Mouse (Mus musculus) kidney, embryonic 16.5 days (tissue): ENCODE measurements around the gene Csrnp1. TPM values are rescaled to one million over a fixed set of nuclear protein-coding genes. Genes with fewer than 3 reads are reported as not detected.
"Not testable (repeated sequence)": the region's sequence is repeated elsewhere in the genome, so short reads cannot be mapped to it uniquely, and the experiment has no call there.

ENCODE experiments used
- ATAC-seq: fragments of 200-750 bp; cut with Nextera tagmentation; 2 replicates; pipeline ENCODE4 v1.8.0; 2017; ENCODE audit warnings: moderate TSS enrichment; ENCODE audit not compliant: low FRiP score, low TSS enrichment
- H3K27ac ChIP-seq: fragments of 300-500 bp; sonication (generic); 2 replicates; pipeline ENCODE4 v1.5.1; 2014; ENCODE audit warnings: low read length
- H3K27me3 ChIP-seq: fragments of 300-500 bp; sonication (generic); 2 replicates; pipeline ENCODE4 v1.6.1; 2014; ENCODE audit warnings: low read length, control low read depth, mixed read lengths; ENCODE audit not compliant: insufficient read depth
- H3K36me3 ChIP-seq: fragments of 300-500 bp; sonication (generic); 2 replicates; pipeline ENCODE4 v1.6.1; 2014; ENCODE audit warnings: low read length, control low read depth, mixed read lengths; ENCODE audit not compliant: insufficient read depth
- H3K4me1 ChIP-seq: fragments of 300-500 bp; sonication (generic); 2 replicates; pipeline ENCODE4 v1.6.1; 2014; ENCODE audit warnings: low read length, control low read depth, mixed read lengths; ENCODE audit not compliant: insufficient read depth
- H3K4me2 ChIP-seq: fragments of 300-500 bp; sonication (generic); replicated peaks from 2 replicates; pipeline ENCODE4 v1.6.1; 2014; ENCODE audit warnings: low read depth, low read length
- H3K4me3 ChIP-seq: fragments of 300-500 bp; sonication (generic); 2 replicates; pipeline ENCODE4 v1.5.1; 2014; ENCODE audit warnings: mild to moderate bottlenecking, low read length
- H3K9ac ChIP-seq: fragments of 300-500 bp; sonication (generic); replicated peaks from 2 replicates; pipeline ENCODE4 v1.6.1; 2014; ENCODE audit warnings: low read length
- H3K9me3 ChIP-seq: fragments of 300-500 bp; sonication (generic); 2 replicates; pipeline ENCODE4 v1.6.1; 2016; ENCODE audit warnings: low read length, control low read depth
- WGBS: fragments of 180-500 bp; shearing (Covaris S2); extraction: QIAGEN DNeasy Blood & Tissue Kit; methylation state at CpG from one replicate; pipeline ENCODE4 v1.1.7; 2014; 5-methylcytosine and 5-hydroxymethylcytosine counted together
- polyA plus RNA-seq: library from polyadenylated mRNA; unstranded; fragments of >200 nt; fragmentation: Nextera tagmentation; extraction: Ambion mirVana; gene quantifications from 2 replicates; pipeline ENCODE4 v1.2.1, GENCODE M21; 2015

Gene Csrnp1
- polyA plus RNA-seq, 1 experiment from 2014 or later: 8.7 TPM

- no peaks in the 10 kb centered on the region for H3K9me3 ChIP-seq
- no peak for ATAC-seq
- H3K4me2 ChIP-seq: no peak overlapping the region
- H3K27me3 ChIP-seq: no peaks in the 10 kb centered on the region
- no peak overlapping the region for H3K27ac ChIP-seq
- no peaks in the 10 kb centered on the region for H3K4me1 ChIP-seq
- no peaks in the 10 kb centered on the region for H3K36me3 ChIP-seq
- WGBS: 36% methylated on average over 7 of the region's 7 CpGs
- no peak overlapping the region for H3K4me3 ChIP-seq
- no peak overlapping the region for H3K9ac ChIP-seq
Measured at GRCm38 (mm10) chr9:120020285-120020890, 35.9 kb upstream of the Csrnp1 start.

GRCm38 (mm10) chr9:120016956-120017355, 32.5 kb upstream of the Csrnp1 start:
- Histone ChIP-seq H3K27ac (no peak overlapping the region), H3K36me3 (no peaks in the 10 kb centered on the region), H3K9me3 (no peaks in the 10 kb centered on the region), H3K27me3 (0 out of 2 replicates have a peak, but pooled peaks cover 3% of the 10 kb centered on the region), H3K4me1 (no peaks in the 10 kb centered on the region), H3K4me3 (no peak overlapping the region), H3K9ac (no peak overlapping the region), H3K4me2 (no peak overlapping the region)
- 49% methylated on average over 10 of the region's 10 CpGs for WGBS
- no peak for ATAC-seq

- 43% methylated on average over 6 of the region's 6 CpGs for WGBS
- H3K4me2 ChIP-seq: no peak overlapping the region
- H3K36me3 ChIP-seq: no peaks in the 10 kb centered on the region
- no peak overlapping the region for H3K27ac ChIP-seq
- 0 out of 2 replicates have a peak, but pooled peaks cover 3% of the 10 kb centered on the region for H3K27me3 ChIP-seq
- no peaks in the 10 kb centered on the region for H3K9me3 ChIP-seq
- H3K9ac ChIP-seq: 0 out of 2 replicates have a peak overlapping the region, but pooled peaks have one; percentile 22
- H3K4me1 ChIP-seq: peaks cover 11% of the 10 kb centered on the region; the same call in 1 of the 2 replicates
- ATAC-seq: no peak
- no peak overlapping the region for H3K4me3 ChIP-seq
Measured at GRCm38 (mm10) chr9:120014828-120015227, 30.4 kb upstream of the Csrnp1 start.

GRCm38 (mm10) chr9:120013251-120013820, 28.9 kb upstream of the Csrnp1 start:
- Histone ChIP-seq H3K4me1 (peaks cover 11% of the 10 kb centered on the region; the same call in 1 of the 2 replicates), H3K36me3 (no peaks in the 10 kb centered on the region), H3K4me2 (no peak overlapping the region), H3K4me3 (no peak overlapping the region), H3K27me3 (0 out of 2 replicates have a peak, but pooled peaks cover 3% of the 10 kb centered on the region), H3K9ac (no peak overlapping the region), H3K27ac (no peak overlapping the region), H3K9me3 (no peaks in the 10 kb centered on the region)
- ATAC-seq: no peak
- 75% methylated on average over 11 of the region's 11 CpGs for WGBS

- 88% methylated on average over 5 of the region's 5 CpGs for WGBS
- H3K36me3 ChIP-seq: no peaks in the 10 kb centered on the region
- no peak overlapping the region for H3K27ac ChIP-seq
- no peak overlapping the region for H3K4me3 ChIP-seq
- 0 out of 2 replicates have a peak, but pooled peaks cover 3% of the 10 kb centered on the region for H3K27me3 ChIP-seq
- no peak overlapping the region for H3K9ac ChIP-seq
- ATAC-seq: no peak
- peaks cover 11% of the 10 kb centered on the region; the same call in 1 of the 2 replicates for H3K4me1 ChIP-seq
- no peak overlapping the region for H3K4me2 ChIP-seq
- peaks cover 4% of the 10 kb centered on the region for H3K9me3 ChIP-seq
Measured at GRCm38 (mm10) chr9:120012781-120013180, 28.3 kb upstream of the Csrnp1 start.

GRCm38 (mm10) chr9:120012161-120012560, 27.7 kb upstream of the Csrnp1 start:
- not testable (repeated sequence) for H3K9ac ChIP-seq, H3K27ac ChIP-seq, H3K4me3 ChIP-seq, H3K4me2 ChIP-seq, ATAC-seq, H3K36me3 ChIP-seq, H3K27me3 ChIP-seq, H3K9me3 ChIP-seq
- peaks cover 11% of the 10 kb centered on the region; the same call in 1 of the 2 replicates for H3K4me1 ChIP-seq
- WGBS: 77% methylated on average over 6 of the region's 6 CpGs

GRCm38 (mm10) chr9:120011533-120011932, 27.1 kb upstream of the Csrnp1 start:
- H3K9ac ChIP-seq: peak overlapping the region; percentile 29; the same call in 1 of the 2 replicates
- peak overlapping the region; percentile 94 for H3K4me2 ChIP-seq
- peak; percentile 57 for ATAC-seq
- 1% methylated on average over 10 of the region's 10 CpGs for WGBS
- peaks cover 6% of the 10 kb centered on the region for H3K9me3 ChIP-seq
- no peaks in the 10 kb centered on the region for H3K36me3 ChIP-seq
- H3K4me1 ChIP-seq: peaks cover 11% of the 10 kb centered on the region; the same call in 1 of the 2 replicates
- H3K27ac ChIP-seq: peak overlapping the region; percentile 67; the same call in 1 of the 2 replicates
- H3K27me3 ChIP-seq: 0 out of 2 replicates have a peak, but pooled peaks cover 3% of the 10 kb centered on the region
- peak overlapping the region; percentile 48 for H3K4me3 ChIP-seq

GRCm38 (mm10) chr9:120010781-120011511, 26.5 kb upstream of the Csrnp1 start:
- Histone ChIP-seq H3K36me3 (no peaks in the 10 kb centered on the region), H3K4me2 (peak overlapping the region; percentile 94), H3K9ac (peak overlapping the region; percentile 43)

GRCm38 (mm10) chr9:120009871-120010270, 25.4 kb upstream of the Csrnp1 start:
- ATAC-seq: no peak
- H3K27ac ChIP-seq: no peak overlapping the region
- H3K4me3 ChIP-seq: no peak overlapping the region
- WGBS: 86% methylated on average over 3 of the region's 3 CpGs
- peaks cover 11% of the 10 kb centered on the region; the same call in 1 of the 2 replicates for H3K4me1 ChIP-seq
- H3K9me3 ChIP-seq: peaks cover 6% of the 10 kb centered on the region
- H3K4me2 ChIP-seq: no peak overlapping the region
- H3K36me3 ChIP-seq: no peaks in the 10 kb centered on the region
- 0 out of 2 replicates have a peak, but pooled peaks cover 3% of the 10 kb centered on the region for H3K27me3 ChIP-seq
- no peak overlapping the region for H3K9ac ChIP-seq

More at GRCm38 (mm10) chr9:120010781-120011511, 26.5 kb upstream of the Csrnp1 start:
- H3K4me3 ChIP-seq: peak overlapping the region; percentile 48
- 0 out of 2 replicates have a peak, but pooled peaks cover 3% of the 10 kb centered on the region for H3K27me3 ChIP-seq
- 2% methylated on average over 56 of the region's 60 CpGs for WGBS
- peak; percentile 92 for ATAC-seq
- H3K4me1 ChIP-seq: peaks cover 11% of the 10 kb centered on the region; the same call in 1 of the 2 replicates
- peaks cover 6% of the 10 kb centered on the region for H3K9me3 ChIP-seq
- H3K27ac ChIP-seq: peak overlapping the region; percentile 61
